Mouse (Mus musculus) hindbrain, embryonic 12.5 days (tissue): ENCODE results near the gene Morc1. TPM values are rescaled to one million over a fixed set of nuclear protein-coding genes. Genes with fewer than 3 reads are reported as not detected.

Experiments
- ATAC-seq: fragments of 200-750 bp; cut with Nextera tagmentation; 2 replicates; pipeline ENCODE4 v1.8.0; 2017; ENCODE audit warnings: moderate TSS enrichment; ENCODE audit not compliant: low FRiP score
- H3K27ac ChIP-seq: fragments of 300-500 bp; sonication (generic); 2 replicates; pipeline ENCODE4 v1.5.1; 2016; ENCODE audit warnings: mild to moderate bottlenecking
- H3K27me3 ChIP-seq: fragments of 300-500 bp; sonication (generic); 2 replicates; pipeline ENCODE4 v1.6.1; 2016; ENCODE audit warnings: mild to moderate bottlenecking
- H3K36me3 ChIP-seq: fragments of 300-500 bp; sonication (generic); 2 replicates; pipeline ENCODE4 v1.6.1; 2016; ENCODE audit warnings: mild to moderate bottlenecking
- H3K4me1 ChIP-seq: fragments of 300-500 bp; sonication (generic); 2 replicates; pipeline ENCODE4 v1.6.1; 2016
- H3K4me2 ChIP-seq: fragments of 300-500 bp; sonication (generic); replicated peaks from 2 replicates; pipeline ENCODE4 v1.6.1; 2016; ENCODE audit warnings: mild to moderate bottlenecking
- H3K4me3 ChIP-seq: fragments of 300-500 bp; sonication (generic); 2 replicates; pipeline ENCODE4 v1.5.1; 2016; ENCODE audit warnings: mild to moderate bottlenecking
- H3K9ac ChIP-seq: fragments of 300-500 bp; sonication (generic); 2 replicates; pipeline ENCODE4 v1.6.1; 2016; ENCODE audit warnings: mild to moderate bottlenecking, moderate library complexity
- H3K9me3 ChIP-seq: fragments of 300-500 bp; sonication (generic); replicated peaks from 2 replicates; pipeline ENCODE4 v1.6.1; 2016; ENCODE audit warnings: mild to moderate bottlenecking
- WGBS: fragments of 180-500 bp; shearing (Covaris S2); methylation state at CpG from one replicate; pipeline ENCODE4 v1.1.7; 2016; 5-methylcytosine and 5-hydroxymethylcytosine counted together
- polyA plus RNA-seq: library from polyadenylated mRNA; unstranded; fragments of >200 nt; fragmentation: Nextera tagmentation; extraction: Ambion mirVana; gene quantifications from 2 replicates; pipeline ENCODE4 v1.2.1, GENCODE M21; 2016

The Morc1 gene
- not detected in 2 replicates for polyA plus RNA-seq

DNA sequence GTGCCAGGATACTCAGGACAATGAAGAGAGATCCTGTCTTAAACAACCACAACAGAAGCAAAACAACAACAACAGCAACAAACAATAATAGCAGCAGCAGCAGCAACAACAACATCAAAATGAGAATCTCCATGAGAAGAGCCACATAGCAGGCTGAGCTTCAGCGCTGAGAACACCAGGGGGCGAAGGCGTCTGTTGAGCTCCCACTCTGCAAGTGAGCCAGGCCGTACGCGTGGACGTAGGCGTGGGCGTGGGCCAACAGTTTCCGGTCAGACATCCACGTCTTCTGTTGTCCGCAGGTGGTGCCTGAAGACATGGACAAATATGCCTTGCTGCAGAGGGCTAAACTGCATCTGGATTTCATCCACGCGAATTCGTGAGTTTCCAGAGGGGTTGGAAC lies at the start of gene Morc1:
Gene Morc1, plus strand, starts transcription at position 211 of the 400 bp plus-strand sequence.
- Histone ChIP-seq H3K4me2 (no peak within 1 kb of the TSS), H3K9me3 (no peaks in the 10 kb centered on the region), H3K36me3 (no peaks in the 10 kb centered on the region), H3K27ac (no peak within 1 kb of the TSS), H3K4me1 (no peaks in the 10 kb centered on the region), H3K4me3 (no peak within 1 kb of the TSS), H3K9ac (no peak within 1 kb of the TSS), H3K27me3 (no peaks in the 10 kb centered on the region)
- no peak for ATAC-seq
- 91% methylated on average over 15 of the region's 15 CpGs for WGBS

DNA sequence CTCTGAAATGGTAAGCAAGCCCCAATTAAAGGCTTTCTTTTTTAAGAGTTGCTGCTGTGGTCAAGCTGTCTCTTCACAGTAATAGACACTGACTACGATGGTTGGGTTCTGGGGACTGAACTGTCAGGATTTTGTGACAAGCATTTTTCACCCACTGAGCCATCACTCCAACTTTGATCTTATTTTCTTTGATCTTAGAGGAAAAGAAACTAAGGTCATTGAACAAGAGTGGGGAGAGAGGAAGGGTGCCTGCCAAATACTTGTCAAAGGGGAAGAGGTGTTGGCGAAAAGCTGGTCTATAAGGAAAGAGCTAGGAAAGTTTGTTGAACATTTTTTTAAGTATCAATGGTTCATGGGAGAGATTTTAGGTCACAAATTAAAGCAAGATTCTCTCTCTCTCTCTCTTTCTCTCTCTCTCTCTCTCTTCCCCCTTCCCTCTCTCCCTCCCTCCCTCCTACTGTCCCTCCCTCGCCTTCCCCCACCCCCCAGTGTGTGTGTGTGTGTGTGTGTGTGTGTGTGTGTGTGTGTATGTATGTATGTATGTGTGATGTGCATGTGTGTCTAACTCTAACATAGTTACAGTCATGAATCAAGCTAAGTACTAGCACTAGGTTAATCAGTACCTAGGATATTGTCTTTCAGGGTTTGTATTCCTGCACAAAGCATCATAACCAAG lies 47.3 kb upstream of the Morc1 start:
- Histone ChIP-seq H3K9me3 (no peaks in the 10 kb centered on the region), H3K36me3 (no peaks in the 10 kb centered on the region), H3K4me3 (no peak overlapping the region), H3K4me1 (no peaks in the 10 kb centered on the region), H3K27ac (no peak overlapping the region), H3K4me2 (no peak overlapping the region), H3K27me3 (no peaks in the 10 kb centered on the region), H3K9ac (no peak overlapping the region)
- no peak for ATAC-seq
- WGBS = 76% methylated on average over 2 of the region's 3 CpGs

DNA sequence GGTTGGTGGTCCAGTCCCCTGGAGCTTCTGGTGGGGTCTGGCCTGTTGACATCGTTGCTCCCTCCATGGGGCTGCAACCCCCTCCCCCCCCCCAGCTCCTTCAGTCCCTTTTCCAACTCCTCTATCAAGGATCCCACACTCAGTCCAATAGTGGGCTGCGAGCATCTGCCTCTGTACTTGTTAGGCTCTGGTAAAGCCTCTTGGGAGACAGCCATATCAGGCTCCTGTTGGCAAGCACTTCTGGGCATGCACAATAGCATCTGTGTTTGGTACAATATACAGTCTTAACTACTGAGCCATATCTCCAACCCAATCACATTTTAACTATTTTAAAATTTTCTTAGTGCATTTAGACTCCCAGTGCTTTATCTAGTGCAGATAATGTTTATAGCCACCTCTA lies 44.1 kb upstream of the Morc1 start:
- Histone ChIP-seq H3K4me1 (no peaks in the 10 kb centered on the region), H3K4me3 (no peak overlapping the region), H3K27me3 (no peaks in the 10 kb centered on the region), H3K4me2 (no peak overlapping the region), H3K36me3 (no peaks in the 10 kb centered on the region), H3K9ac (no peak overlapping the region), H3K27ac (no peak overlapping the region), H3K9me3 (no peaks in the 10 kb centered on the region)
- WGBS = 75% methylated on average over 2 of the region's 2 CpGs
- no peak for ATAC-seq

DNA sequence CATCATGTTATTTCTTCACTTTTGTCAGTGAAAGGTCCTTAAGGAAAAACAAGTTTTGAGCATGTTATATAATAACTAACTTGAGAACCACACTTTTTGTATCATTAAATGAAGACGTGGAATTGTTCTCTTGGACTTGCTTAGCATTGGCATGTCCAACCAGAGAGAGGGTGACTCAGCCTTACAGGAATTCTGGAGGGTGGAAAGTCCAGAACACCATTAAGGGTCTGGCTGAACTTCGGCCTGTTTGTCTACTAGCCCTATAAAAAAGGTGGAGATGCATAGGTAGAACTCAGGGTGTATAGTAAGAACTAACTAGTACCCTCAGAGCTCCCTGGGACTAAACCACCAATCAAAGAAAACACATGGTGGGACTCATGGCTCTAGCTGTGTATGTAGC lies 35.8 kb upstream of the Morc1 start:
- ATAC-seq = no peak
- H3K36me3 ChIP-seq = no peaks in the 10 kb centered on the region
- no peak overlapping the region for H3K27ac ChIP-seq
- no peaks in the 10 kb centered on the region for H3K27me3 ChIP-seq
- H3K9ac ChIP-seq = no peak overlapping the region
- H3K4me3 ChIP-seq = no peak overlapping the region
- no peaks in the 10 kb centered on the region for H3K9me3 ChIP-seq
- WGBS = 96% methylated on average over 2 of the region's 2 CpGs
- H3K4me2 ChIP-seq = no peak overlapping the region
- H3K4me1 ChIP-seq = no peaks in the 10 kb centered on the region

DNA sequence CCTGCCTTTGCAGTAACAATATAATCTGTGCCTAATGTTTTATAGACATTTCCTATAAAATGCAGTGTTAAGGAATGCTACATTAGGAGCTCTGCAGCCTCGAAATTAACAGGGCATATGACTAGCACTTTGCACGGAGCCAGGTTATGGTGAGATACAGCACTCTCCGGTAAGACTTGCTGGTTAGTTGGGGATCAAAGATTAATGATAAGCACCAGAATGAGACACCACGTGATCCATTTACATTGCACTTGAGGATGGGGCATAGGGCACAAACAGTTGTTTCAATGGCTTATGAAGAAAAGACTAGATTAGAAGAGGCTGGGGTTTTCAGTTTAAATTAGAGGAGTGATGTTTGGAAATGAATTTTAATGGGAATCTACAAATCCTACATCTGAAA lies 28.1 kb upstream of the Morc1 start:
- Histone ChIP-seq H3K4me2 (no peak overlapping the region), H3K4me1 (0 out of 2 replicates have a peak, but pooled peaks cover 3% of the 10 kb centered on the region), H3K9ac (no peak overlapping the region), H3K27me3 (no peaks in the 10 kb centered on the region), H3K36me3 (no peaks in the 10 kb centered on the region), H3K4me3 (no peak overlapping the region), H3K9me3 (no peaks in the 10 kb centered on the region), H3K27ac (no peak overlapping the region)
- no peak for ATAC-seq
- 83% methylated on average over 4 of the region's 4 CpGs for WGBS

DNA sequence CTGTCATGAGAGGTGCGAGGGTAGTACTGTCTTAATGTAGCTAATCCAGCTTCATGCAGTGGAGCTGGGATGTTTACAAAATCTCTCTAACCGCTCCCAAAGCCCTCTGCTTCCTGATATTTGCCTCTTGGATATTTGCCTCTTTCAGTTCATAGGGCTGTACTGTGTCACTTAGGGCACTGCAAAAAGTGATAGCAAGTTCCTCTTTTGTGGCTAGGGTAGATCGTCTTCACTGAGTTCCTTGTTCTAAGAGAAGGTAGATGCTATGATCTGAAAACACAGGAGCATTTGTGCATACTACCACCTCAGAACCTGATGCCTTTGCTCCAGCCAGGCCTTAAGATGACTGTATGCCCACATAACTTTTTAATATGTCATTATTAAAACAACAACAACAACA lies 27.6 kb upstream of the Morc1 start:
- no peak for ATAC-seq
- no peak overlapping the region for H3K27ac ChIP-seq
- 90% methylated on average over 3 of the region's 3 CpGs for WGBS

DNA sequence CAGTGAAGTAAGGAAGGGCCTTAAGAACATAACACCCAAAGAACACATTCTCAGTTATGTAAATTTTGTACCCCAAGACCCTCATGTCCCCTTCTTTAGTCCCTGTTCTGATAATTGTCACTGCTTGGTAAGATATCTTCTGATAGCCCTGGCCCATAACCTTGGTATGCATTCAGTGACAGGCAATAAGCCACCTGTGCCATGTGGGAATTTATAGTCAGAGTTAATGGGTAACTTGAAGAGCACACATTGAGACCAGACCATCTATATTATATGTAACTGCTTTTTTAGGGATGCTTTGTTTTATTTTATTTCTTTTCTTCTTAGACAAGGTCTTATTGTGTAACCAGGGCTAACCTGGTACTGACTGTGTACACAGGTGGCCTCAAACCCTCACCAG lies 27.0 kb upstream of the Morc1 start:
- no peak for ATAC-seq
- Histone ChIP-seq H3K4me3 (no peak overlapping the region), H3K27me3 (no peaks in the 10 kb centered on the region), H3K4me2 (no peak overlapping the region), H3K4me1 (0 out of 2 replicates have a peak, but pooled peaks cover 3% of the 10 kb centered on the region), H3K9me3 (no peaks in the 10 kb centered on the region), H3K9ac (no peak overlapping the region), H3K27ac (no peak overlapping the region), H3K36me3 (no peaks in the 10 kb centered on the region)

More for the DNA sequence above, 27.6 kb upstream of the Morc1 start:
- no peaks in the 10 kb centered on the region for H3K9me3 ChIP-seq
- no peak overlapping the region for H3K4me3 ChIP-seq
- no peak overlapping the region for H3K9ac ChIP-seq
- 0 out of 2 replicates have a peak, but pooled peaks cover 3% of the 10 kb centered on the region for H3K4me1 ChIP-seq
- H3K36me3 ChIP-seq = no peaks in the 10 kb centered on the region
- H3K4me2 ChIP-seq = no peak overlapping the region
- H3K27me3 ChIP-seq = no peaks in the 10 kb centered on the region

DNA sequence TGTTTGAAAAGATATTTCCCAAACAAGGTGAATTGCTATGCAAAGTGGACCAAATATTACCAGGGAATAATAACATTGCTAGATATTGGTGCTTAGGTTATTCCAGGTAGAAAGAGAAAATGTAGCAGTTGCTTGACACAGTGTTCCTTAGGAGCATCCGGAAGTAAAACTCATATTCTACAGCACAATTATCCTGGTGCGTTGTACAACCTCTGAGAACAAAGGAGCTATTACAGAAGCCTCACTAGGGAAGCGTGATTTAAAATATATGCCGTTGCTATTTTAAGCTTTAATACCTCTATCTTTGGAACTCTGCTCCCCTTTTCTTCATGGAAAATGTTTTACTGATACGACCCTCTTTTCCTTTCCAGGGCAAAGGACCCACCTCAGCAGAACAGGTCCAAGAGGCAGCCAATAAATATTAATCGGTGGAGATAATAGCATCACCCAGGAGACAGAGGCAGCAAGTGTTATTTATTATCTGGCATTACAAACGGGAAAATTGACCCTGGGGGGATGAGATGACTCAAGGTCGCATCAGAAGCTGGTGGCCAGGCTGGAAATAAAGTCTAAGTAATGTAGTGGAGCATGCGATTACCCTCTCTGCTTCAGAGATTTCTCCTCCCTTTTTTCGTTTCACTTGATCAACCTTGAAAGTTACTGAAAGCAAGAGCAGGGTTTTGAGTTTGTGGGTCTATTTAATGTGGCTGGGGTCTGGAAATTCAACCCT lies 25.2 kb upstream of the Morc1 start:
- no peak overlapping the region for H3K4me3 ChIP-seq
- H3K4me1 ChIP-seq = 0 out of 2 replicates have a peak, but pooled peaks cover 3% of the 10 kb centered on the region
- no peak overlapping the region for H3K4me2 ChIP-seq
- H3K36me3 ChIP-seq = no peaks in the 10 kb centered on the region
- H3K27me3 ChIP-seq = no peaks in the 10 kb centered on the region
- no peaks in the 10 kb centered on the region for H3K9me3 ChIP-seq
- 58% methylated on average over 10 of the region's 10 CpGs for WGBS
- no peak overlapping the region for H3K27ac ChIP-seq
- no peak for ATAC-seq
- H3K9ac ChIP-seq = no peak overlapping the region

DNA sequence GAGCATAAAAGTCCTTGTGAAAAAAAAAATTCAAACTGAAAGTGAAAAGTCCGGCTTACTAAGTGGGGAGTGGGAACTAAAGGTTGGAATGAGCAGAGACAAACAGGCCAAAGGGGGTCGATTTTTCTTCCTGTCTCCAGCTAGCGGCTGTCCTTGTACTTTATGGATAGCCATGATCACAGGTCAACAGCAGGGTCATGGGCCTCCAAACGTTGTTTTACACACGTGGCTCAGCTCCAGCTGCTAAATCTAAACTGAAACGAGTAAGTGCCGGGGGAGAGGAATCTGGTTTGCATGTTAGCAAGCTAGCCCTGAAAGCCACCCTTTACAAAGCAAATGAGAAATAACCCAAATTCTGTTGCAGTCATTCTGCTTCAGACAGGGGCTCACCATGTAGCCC lies 21.5 kb upstream of the Morc1 start:
- no peaks in the 10 kb centered on the region for H3K36me3 ChIP-seq
- no peaks in the 10 kb centered on the region for H3K9me3 ChIP-seq
- no peak overlapping the region for H3K27ac ChIP-seq
- no peak overlapping the region for H3K9ac ChIP-seq
- H3K4me3 ChIP-seq = no peak overlapping the region
- WGBS = 51% methylated on average over 7 of the region's 7 CpGs
- ATAC-seq = no peak
- no peak overlapping the region for H3K4me2 ChIP-seq
- H3K27me3 ChIP-seq = no peaks in the 10 kb centered on the region
- 0 out of 2 replicates have a peak, but pooled peaks cover 3% of the 10 kb centered on the region for H3K4me1 ChIP-seq

DNA sequence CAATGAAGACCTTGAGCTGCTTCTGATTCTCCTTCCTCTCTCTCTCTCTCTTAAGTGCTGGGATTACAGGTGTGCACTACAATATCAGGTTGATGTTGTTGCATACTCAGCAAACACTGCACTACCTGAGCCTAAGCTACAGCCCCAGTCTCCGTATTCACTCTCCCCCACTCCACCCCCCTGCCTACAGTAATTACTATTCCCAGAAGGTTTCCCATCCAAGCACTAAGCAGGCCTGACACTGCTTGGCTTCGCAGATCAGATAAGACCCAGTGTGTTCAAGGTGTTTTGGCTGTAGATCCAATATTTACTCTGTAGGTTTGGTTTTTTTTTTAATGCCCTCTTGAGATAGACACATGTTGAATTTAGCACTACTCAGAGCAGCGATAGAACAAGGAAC lies 20.9 kb upstream of the Morc1 start:
- Histone ChIP-seq H3K4me1 (0 out of 2 replicates have a peak, but pooled peaks cover 3% of the 10 kb centered on the region), H3K9ac (no peak overlapping the region), H3K4me3 (no peak overlapping the region), H3K27me3 (no peaks in the 10 kb centered on the region), H3K9me3 (no peaks in the 10 kb centered on the region), H3K27ac (no peak overlapping the region), H3K4me2 (no peak overlapping the region), H3K36me3 (no peaks in the 10 kb centered on the region)
- ATAC-seq = no peak
- WGBS = 65% methylated on average over 3 of the region's 3 CpGs

DNA sequence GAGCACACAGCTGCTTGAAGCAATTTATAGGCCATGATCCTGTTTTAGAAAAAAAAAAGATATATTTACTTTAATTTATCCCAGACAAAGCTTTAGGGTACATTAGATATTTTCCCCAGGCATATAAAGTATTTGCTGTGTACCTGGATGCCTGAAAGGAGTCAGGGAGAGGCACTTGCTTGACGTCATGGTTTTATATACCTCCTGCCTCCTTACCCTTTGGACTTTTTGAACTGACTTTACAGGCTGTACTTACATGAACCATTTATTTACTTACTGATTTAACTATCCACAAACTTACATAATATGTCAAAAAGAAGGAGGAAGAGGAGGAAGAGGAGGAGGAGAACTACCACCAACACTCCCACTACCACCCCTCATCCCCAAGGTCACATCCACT lies 18.8 kb upstream of the Morc1 start, which contains the start of gene Gm5485:
Gene Gm5485, minus strand, starts transcription at position 171 of the 400 bp plus-strand sequence.
- no peak within 1 kb of the TSS for H3K9ac ChIP-seq
- no peaks in the 10 kb centered on the region for H3K9me3 ChIP-seq
- no peak within 1 kb of the TSS for H3K4me2 ChIP-seq
- no peaks in the 10 kb centered on the region for H3K4me1 ChIP-seq
- no peaks in the 10 kb centered on the region for H3K36me3 ChIP-seq
- H3K27me3 ChIP-seq = no peaks in the 10 kb centered on the region
- H3K4me3 ChIP-seq = no peak within 1 kb of the TSS
- H3K27ac ChIP-seq = no peak within 1 kb of the TSS
- no peak for ATAC-seq
- 89% methylated on average over 1 of the region's 1 CpGs for WGBS

DNA sequence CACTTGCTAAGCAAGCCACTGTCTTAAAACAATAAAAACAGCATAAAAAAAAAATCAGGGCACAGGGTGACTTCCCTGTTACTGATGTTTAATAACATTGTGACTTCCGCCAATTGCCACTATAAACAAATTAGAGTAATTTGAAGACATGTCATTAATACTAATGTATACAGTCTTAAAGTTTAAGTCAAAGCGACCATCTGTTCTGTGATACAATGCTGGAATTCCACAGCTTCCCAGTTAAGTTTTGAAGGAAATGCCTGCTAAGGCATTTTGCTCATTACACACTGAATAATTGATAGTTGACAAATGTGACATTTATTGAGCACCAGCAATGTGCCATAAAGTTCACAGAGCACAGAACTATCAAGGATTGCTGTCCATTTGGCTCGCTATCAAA lies 12.5 kb upstream of the Morc1 start:
- no peaks in the 10 kb centered on the region for H3K4me1 ChIP-seq
- H3K27ac ChIP-seq = no peak overlapping the region
- H3K9ac ChIP-seq = no peak overlapping the region
- H3K4me2 ChIP-seq = no peak overlapping the region
- H3K9me3 ChIP-seq = no peaks in the 10 kb centered on the region
- 89% methylated on average over 3 of the region's 3 CpGs for WGBS
- no peak overlapping the region for H3K4me3 ChIP-seq
- H3K36me3 ChIP-seq = no peaks in the 10 kb centered on the region
- H3K27me3 ChIP-seq = no peaks in the 10 kb centered on the region
- no peak for ATAC-seq

DNA sequence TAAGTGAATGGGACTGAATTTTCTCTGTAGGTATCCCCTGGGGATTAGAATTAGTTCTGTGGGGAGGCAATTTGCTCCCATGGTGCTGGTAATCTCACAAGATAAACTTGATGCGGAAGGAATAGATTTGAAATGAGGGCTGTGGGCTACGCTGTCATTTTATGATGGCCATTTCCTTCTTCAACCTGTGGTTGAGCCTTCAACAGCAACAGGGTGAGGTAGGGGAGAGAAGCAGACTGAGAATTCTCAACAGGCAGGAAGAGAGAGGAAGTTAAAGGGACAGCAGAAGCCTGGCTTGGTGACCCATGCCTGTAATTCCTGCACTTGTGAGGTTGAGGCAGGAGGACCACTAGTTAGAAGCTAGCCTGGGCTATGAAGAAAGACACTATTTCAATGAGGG lies 12.0 kb upstream of the Morc1 start:
- H3K36me3 ChIP-seq = no peaks in the 10 kb centered on the region
- WGBS = 84% methylated on average over 2 of the region's 2 CpGs
- ATAC-seq = no peak
- no peak overlapping the region for H3K27ac ChIP-seq
- no peaks in the 10 kb centered on the region for H3K27me3 ChIP-seq
- no peaks in the 10 kb centered on the region for H3K4me1 ChIP-seq
- no peak overlapping the region for H3K4me2 ChIP-seq
- H3K4me3 ChIP-seq = no peak overlapping the region
- no peak overlapping the region for H3K9ac ChIP-seq
- H3K9me3 ChIP-seq = no peaks in the 10 kb centered on the region
